Mouse (Mus musculus): ENCODE measurements around the gene Ankrd36. TPM values are rescaled to one million over a fixed set of nuclear protein-coding genes. Genes with fewer than 3 reads are reported as not detected.

The Ankrd36 gene
- polyA plus RNA-seq, 1 experiment from 2014 or later = not detected

DNA sequence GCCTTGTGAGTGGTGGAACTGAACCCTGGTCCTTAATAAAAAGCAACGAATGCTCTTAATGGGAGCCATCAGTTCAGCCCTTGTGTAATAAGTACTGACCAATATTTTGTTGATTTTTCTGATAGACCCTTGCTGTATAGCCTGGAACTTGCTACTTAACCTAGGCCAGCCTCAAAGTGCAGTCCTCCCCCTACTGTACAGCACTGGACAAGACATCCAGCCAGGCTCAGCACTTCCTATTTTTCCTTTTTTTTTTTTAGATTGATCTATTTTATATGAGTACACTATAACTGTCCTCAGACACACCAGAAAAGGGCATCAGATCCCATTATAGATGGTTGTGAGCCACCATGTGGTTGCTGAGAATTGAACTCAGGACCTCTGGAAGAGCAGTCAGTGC lies 133.9 kb downstream of the Ankrd36 start:
- ATAC-seq (no peak), DNase-seq (ENCODE audit: low spot score) (no peak)
- H3K27ac ChIP-seq (ENCODE audit: low read depth, low read length) = no peak overlapping the region
- WGBS = 90% methylated on average over 1 of the region's 1 CpGs
- H3K9ac ChIP-seq (ENCODE audit: low read length) = no peak overlapping the region
- no peak overlapping the region for H3K4me3 ChIP-seq (ENCODE audit: low read depth, low read length)
- H3K4me2 ChIP-seq (ENCODE audit: low read length) = no peak overlapping the region
- peaks cover 20% of the 10 kb centered on the region for H3K36me3 ChIP-seq (ENCODE audit: control insufficient read depth, insufficient read depth, low read length)
- H3K27me3 ChIP-seq (replicated peaks; ENCODE audit: control insufficient read depth, insufficient read depth, low read length) = no peaks in the 10 kb centered on the region
- H3K9me3 ChIP-seq (replicated peaks; ENCODE audit: control insufficient read depth, low read length) = no peaks in the 10 kb centered on the region
- no peaks in the 10 kb centered on the region for H3K4me1 ChIP-seq (ENCODE audit: control insufficient read depth, insufficient read depth, low read length)

DNA sequence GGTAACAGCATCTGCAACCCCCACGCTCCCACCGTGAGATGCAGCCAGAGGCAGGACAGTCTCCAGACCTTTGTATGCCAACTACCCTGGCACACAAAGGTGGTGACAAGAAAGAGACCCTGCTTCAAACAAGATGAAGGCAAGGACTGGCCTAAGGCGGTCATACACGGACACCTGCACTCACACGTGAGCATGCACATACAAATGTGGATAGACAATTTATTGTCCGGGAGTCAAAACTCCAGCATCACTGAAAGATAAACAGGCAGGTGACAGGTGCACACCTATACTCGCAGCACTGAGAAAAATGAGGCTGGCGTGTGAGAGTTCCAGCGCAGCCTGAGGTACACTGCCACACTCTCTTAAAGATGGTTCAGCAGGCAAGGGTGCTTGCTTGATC lies 136.5 kb downstream of the Ankrd36 start:
- H3K36me3 ChIP-seq (ENCODE audit: control insufficient read depth, insufficient read depth, low read length) = peaks cover 20% of the 10 kb centered on the region
- WGBS = 90% methylated on average over 9 of the region's 9 CpGs
- no peaks in the 10 kb centered on the region for H3K27me3 ChIP-seq (replicated peaks; ENCODE audit: control insufficient read depth, insufficient read depth, low read length)
- no peak for ATAC-seq
- H3K9me3 ChIP-seq (replicated peaks; ENCODE audit: control insufficient read depth, low read length) = no peaks in the 10 kb centered on the region
- peak overlapping the region; percentile 86 for H3K4me2 ChIP-seq (ENCODE audit: low read length)
- H3K4me3 ChIP-seq (ENCODE audit: low read depth, low read length) = no peak overlapping the region
- DNase-seq (ENCODE audit: low spot score) = no peak
- no peak overlapping the region for H3K9ac ChIP-seq (ENCODE audit: low read length)
- H3K27ac ChIP-seq (ENCODE audit: low read depth, low read length) = no peak overlapping the region
- H3K4me1 ChIP-seq (ENCODE audit: control insufficient read depth, insufficient read depth, low read length) = no peaks in the 10 kb centered on the region

DNA sequence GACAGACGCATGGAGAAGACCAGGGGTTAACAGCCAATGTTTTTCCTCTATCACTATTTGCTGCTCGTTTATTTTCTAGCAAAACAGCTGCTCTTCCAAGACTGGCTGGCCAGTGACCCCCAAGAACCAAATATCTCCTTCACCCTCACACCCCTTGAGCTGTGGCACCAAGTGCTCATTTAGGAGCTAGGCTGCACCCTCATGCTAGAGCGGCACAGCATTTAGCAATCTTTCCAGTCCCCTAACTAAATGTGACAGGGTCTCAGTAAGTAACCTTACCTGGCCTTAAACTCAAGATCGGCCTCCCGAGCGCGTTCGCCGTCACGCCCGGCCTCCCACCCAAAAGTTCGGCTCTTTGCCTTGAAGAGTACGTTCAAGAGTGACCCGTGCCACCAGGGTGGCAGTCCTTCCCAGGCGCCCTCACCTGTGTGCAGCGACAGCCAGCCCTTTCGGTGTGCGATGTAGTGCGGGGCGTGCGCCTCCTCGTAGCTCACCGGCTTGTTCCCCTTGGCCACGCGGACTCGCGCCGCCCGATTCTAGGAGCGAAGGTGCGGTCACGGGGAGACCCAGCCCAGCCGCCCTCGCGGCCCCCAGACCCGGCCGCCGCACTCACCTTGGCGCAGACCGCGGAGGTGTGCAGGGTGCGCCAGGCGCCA lies 137.5 kb downstream of the Ankrd36 start:
- ATAC-seq (peak; percentile 85), DNase-seq (ENCODE audit: low spot score) (peak; percentile 13)
- Histone ChIP-seq H3K4me3 (ENCODE audit: low read depth, low read length) (peak overlapping the region; percentile 97), H3K27me3 (replicated peaks; ENCODE audit: control insufficient read depth, insufficient read depth, low read length) (no peaks in the 10 kb centered on the region), H3K4me1 (ENCODE audit: control insufficient read depth, insufficient read depth, low read length) (no peaks in the 10 kb centered on the region), H3K4me2 (ENCODE audit: low read length) (peak overlapping the region; percentile 86), H3K9me3 (replicated peaks; ENCODE audit: control insufficient read depth, low read length) (no peaks in the 10 kb centered on the region), H3K36me3 (ENCODE audit: control insufficient read depth, insufficient read depth, low read length) (peaks cover 20% of the 10 kb centered on the region), H3K27ac (ENCODE audit: low read depth, low read length) (0 out of 2 replicates have a peak overlapping the region, but pooled peaks have one; percentile 27), H3K9ac (ENCODE audit: low read length) (peak overlapping the region; percentile 96)
- WGBS = under 1% methylated on average over 42 of the region's 43 CpGs

DNA sequence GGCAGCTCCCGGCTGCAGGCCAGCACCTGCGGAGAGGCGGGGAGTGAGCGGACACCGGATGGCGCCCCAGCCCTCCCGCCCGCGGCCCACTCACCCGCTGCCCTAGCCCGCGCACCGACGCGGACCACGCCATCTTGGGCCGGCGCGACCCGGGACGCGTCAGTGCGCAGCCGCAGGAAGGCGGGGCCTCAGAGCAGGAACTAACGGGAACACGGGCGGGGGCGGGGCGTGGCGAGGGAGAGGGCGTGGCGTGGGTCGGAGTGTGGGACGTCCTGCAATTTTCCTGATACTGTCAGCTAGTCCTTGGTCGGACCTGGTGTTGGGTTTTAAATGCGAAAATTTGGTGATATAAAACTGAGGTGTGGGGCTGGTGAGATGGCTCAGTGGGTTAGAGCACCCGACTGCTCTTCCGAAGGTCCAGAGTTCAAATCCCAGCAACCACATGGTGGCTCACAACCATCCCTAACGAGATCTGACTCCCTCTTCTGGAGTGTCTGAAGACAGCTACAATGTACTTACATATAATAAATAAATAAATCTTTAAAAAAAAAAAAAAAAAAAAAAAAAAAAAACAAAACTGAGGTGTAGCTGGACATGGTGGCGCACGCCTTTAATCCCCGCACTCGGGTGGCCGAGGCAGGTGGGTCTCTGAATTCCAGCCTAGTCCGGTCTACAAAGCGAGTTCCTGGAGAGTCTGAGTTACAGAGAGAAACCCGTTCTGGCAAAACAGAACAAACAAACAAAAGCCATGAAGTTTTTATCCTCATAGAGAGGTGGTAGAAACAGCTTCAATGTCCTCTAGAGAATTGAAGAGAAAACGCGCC lies 138.3 kb downstream of the Ankrd36 start:
- WGBS = 20% methylated on average over 45 of the region's 50 CpGs

DNA sequence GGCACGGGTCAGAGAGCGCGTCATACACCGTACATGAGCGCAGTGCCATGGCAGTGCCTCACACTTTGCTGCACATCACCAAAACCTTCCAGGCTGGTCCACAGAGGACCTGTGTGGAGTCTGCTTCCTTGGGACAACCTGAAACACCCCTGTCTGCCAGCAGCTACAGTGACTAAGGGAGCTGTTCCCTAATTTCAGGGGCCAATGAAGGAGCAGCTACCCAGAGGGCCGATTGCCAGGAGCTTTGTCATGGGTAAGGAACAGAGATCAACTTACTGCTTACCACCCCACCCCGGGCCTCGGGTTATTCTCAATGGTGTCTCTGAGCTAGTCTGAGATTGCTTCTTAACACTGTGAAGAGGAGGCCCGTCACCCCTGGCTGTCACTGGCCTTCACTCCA lies 145.7 kb downstream of the Ankrd36 start:
- H3K4me1 ChIP-seq (ENCODE audit: control insufficient read depth, insufficient read depth, low read length) = no peaks in the 10 kb centered on the region
- no peak overlapping the region for H3K4me2 ChIP-seq (ENCODE audit: low read length)
- ATAC-seq (no peak), DNase-seq (ENCODE audit: low spot score) (no peak)
- no peaks in the 10 kb centered on the region for H3K27me3 ChIP-seq (replicated peaks; ENCODE audit: control insufficient read depth, insufficient read depth, low read length)
- H3K4me3 ChIP-seq (ENCODE audit: low read depth, low read length) = no peak overlapping the region
- WGBS = 92% methylated on average over 9 of the region's 9 CpGs
- no peak overlapping the region for H3K27ac ChIP-seq (ENCODE audit: low read depth, low read length)
- peaks cover 49% of the 10 kb centered on the region for H3K36me3 ChIP-seq (ENCODE audit: control insufficient read depth, insufficient read depth, low read length)
- H3K9me3 ChIP-seq (replicated peaks; ENCODE audit: control insufficient read depth, low read length) = no peaks in the 10 kb centered on the region
- H3K9ac ChIP-seq (ENCODE audit: low read length) = no peak overlapping the region

More for the DNA sequence above, 138.3 kb downstream of the Ankrd36 start:
- peak overlapping the region; percentile 96 for H3K9ac ChIP-seq (ENCODE audit: low read length)
- H3K4me2 ChIP-seq (ENCODE audit: low read length) = peak overlapping the region; percentile 86
- H3K27me3 ChIP-seq (replicated peaks; ENCODE audit: control insufficient read depth, insufficient read depth, low read length) = no peaks in the 10 kb centered on the region
- ATAC-seq (peak; percentile 97), DNase-seq (ENCODE audit: low spot score) (peak; percentile 93)
- peaks cover 19% of the 10 kb centered on the region for H3K36me3 ChIP-seq (ENCODE audit: control insufficient read depth, insufficient read depth, low read length)
- 0 out of 2 replicates have a peak overlapping the region, but pooled peaks have one; percentile 27 for H3K27ac ChIP-seq (ENCODE audit: low read depth, low read length)
- no peaks in the 10 kb centered on the region for H3K4me1 ChIP-seq (ENCODE audit: control insufficient read depth, insufficient read depth, low read length)
- H3K9me3 ChIP-seq (replicated peaks; ENCODE audit: control insufficient read depth, low read length) = no peaks in the 10 kb centered on the region
- H3K4me3 ChIP-seq (ENCODE audit: low read depth, low read length) = peak overlapping the region; percentile 97

DNA sequence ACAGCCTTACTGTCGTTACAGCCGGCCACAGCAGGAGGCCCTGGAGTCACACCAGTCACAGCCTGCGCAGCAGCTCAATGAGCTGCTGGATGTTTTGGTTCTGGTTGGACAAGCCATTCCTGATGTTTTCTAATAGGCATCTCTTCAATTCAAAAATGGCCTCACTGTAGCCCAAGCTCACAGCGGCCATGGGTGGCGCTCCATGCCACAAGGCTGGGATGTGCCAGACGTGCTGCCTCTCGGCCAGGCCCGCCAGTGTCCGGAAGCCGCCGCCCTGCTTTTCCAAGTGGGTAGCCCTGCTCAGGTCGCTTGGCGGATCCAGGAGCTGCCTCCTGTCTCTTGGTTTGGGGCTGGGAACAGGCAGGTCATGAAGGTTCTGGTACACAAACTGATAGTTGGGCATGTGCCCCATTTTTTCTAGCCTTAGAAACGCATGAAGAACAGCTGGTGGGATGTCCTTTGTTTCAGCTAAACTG lies 146.2 kb downstream of the Ankrd36 start, which contains the start of gene Mrps24:
Gene Mrps24, minus strand, starts transcription at position 51 of the 476 bp plus-strand sequence.
- H3K36me3 ChIP-seq (ENCODE audit: control insufficient read depth, insufficient read depth, low read length) = peaks cover 49% of the 10 kb centered on the region
- DNase-seq (ENCODE audit: low spot score) = no peak
- no peaks in the 10 kb centered on the region for H3K4me1 ChIP-seq (ENCODE audit: control insufficient read depth, insufficient read depth, low read length)

DNA sequence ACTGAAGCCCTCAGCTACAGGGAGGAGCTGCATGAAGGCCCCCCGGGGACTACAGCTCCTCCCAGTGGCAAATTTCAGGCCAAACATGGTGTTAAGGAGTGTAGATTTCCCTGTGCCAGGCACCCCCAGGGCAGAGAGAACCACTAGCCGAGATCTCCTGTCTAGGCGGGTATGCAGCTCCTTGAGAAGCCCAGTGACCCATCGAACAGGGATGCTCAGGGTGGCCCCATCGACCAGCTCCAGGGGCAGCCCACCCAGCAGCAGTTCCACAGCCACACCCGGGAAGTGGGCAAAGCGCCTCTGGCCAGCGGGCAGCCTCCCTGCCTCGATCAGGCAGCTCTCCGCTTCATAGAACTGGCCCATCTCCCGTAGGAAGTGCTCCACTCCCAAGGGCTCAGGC lies 146.8 kb downstream of the Ankrd36 start:
- Histone ChIP-seq H3K4me1 (ENCODE audit: control insufficient read depth, insufficient read depth, low read length) (no peaks in the 10 kb centered on the region), H3K27me3 (replicated peaks; ENCODE audit: control insufficient read depth, insufficient read depth, low read length) (no peaks in the 10 kb centered on the region), H3K4me3 (ENCODE audit: low read depth, low read length) (no peak overlapping the region), H3K27ac (ENCODE audit: low read depth, low read length) (no peak overlapping the region), H3K36me3 (ENCODE audit: control insufficient read depth, insufficient read depth, low read length) (peaks cover 49% of the 10 kb centered on the region), H3K9ac (ENCODE audit: low read length) (peak overlapping the region; percentile 17; the same call in 1 of the 2 replicates), H3K4me2 (ENCODE audit: low read length) (no peak overlapping the region), H3K9me3 (replicated peaks; ENCODE audit: control insufficient read depth, low read length) (no peaks in the 10 kb centered on the region)
- 91% methylated on average over 11 of the region's 11 CpGs for WGBS
- no peak for ATAC-seq
- no peak for DNase-seq (ENCODE audit: low spot score)

More for the DNA sequence above, 146.2 kb downstream of the Ankrd36 start, which contains the start of gene Mrps24:
- Histone ChIP-seq H3K9ac (ENCODE audit: low read length) (peak within 1 kb of the TSS; percentile 17; the same call in 1 of the 2 replicates), H3K4me3 (ENCODE audit: low read depth, low read length) (no peak within 1 kb of the TSS), H3K27me3 (replicated peaks; ENCODE audit: control insufficient read depth, insufficient read depth, low read length) (no peaks in the 10 kb centered on the region), H3K27ac (ENCODE audit: low read depth, low read length) (no peak within 1 kb of the TSS), H3K4me2 (ENCODE audit: low read length) (no peak within 1 kb of the TSS), H3K9me3 (replicated peaks; ENCODE audit: control insufficient read depth, low read length) (no peaks in the 10 kb centered on the region)
- ATAC-seq = no peak
- WGBS = 86% methylated on average over 14 of the region's 14 CpGs

DNA sequence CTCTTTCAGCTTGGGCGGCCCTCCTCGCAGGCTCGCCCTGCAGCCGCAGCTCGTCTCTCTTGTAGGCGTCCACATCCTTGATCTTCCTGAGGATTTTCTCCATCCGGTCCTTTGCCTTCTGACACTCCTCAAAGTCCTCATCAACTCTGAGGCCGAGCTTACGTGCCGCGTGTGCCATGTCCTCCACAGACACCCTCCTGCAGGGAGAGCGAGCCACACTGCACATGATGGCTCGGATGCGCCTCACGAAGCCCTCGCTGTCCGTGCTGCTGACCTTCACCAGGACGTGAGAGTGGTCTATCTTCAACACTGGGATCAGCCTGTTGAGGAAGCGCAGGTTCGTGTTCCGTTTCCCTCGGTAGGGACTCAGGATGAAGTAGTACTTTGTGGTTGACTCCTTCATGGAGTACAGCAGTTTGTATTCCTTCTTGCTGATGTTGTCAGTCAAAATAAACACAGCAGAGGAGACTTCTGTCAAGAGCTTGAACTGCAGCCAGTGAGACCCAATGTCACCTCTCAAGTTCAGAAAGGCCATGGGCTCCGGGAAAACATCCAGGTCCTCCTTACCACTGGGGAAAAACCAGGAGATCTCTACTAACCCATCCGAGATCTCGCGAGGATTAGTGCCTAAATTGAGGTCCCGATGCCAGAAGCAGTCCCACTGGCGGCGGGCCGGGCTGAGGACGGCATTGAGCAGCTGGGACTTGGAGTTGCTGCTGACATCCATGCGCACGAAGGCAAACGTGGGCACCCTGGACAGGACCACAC lies 147.6 kb downstream of the Ankrd36 start:
- Histone ChIP-seq H3K36me3 (ENCODE audit: control insufficient read depth, insufficient read depth, low read length) (peaks cover 49% of the 10 kb centered on the region), H3K4me3 (ENCODE audit: low read depth, low read length) (no peak overlapping the region), H3K4me2 (ENCODE audit: low read length) (no peak overlapping the region), H3K9ac (ENCODE audit: low read length) (no peak overlapping the region), H3K4me1 (ENCODE audit: control insufficient read depth, insufficient read depth, low read length) (no peaks in the 10 kb centered on the region), H3K9me3 (replicated peaks; ENCODE audit: control insufficient read depth, low read length) (no peaks in the 10 kb centered on the region), H3K27me3 (replicated peaks; ENCODE audit: control insufficient read depth, insufficient read depth, low read length) (no peaks in the 10 kb centered on the region), H3K27ac (ENCODE audit: low read depth, low read length) (no peak overlapping the region)
- ATAC-seq (no peak), DNase-seq (ENCODE audit: low spot score) (no peak)
- 95% methylated on average over 34 of the region's 34 CpGs for WGBS

Data from forebrain, embryonic 14.5 days (tissue).